Mouse (Mus musculus): ENCODE measurements at regions not wholly inside any gene's neighbourhood (a gene's known extent, or its start where the extent isn't known, plus 50 kb on each side); places are given as distances from the start of the nearest gene placed in this dataset.
A peak's percentile ranks its signal among the peaks of the same experiment; 100 is the strongest.

GRCm38 (mm10) chr4:48725660-48726348 lies 62.5 kb downstream of the Cavin4 start:
- DNase-seq (ENCODE audit: low spot score in 2 of 2): no peak

- no peak for DNase-seq (ENCODE audit: low spot score in 2 of 2)
These were observed 63.1 kb downstream of the Cavin4 start for GRCm38 (mm10) chr4:48726349-48726835.

GRCm38 (mm10) chr4:48734854-48735564 lies 71.7 kb downstream of the Cavin4 start:
- no peak for DNase-seq (ENCODE audit: low spot score in 2 of 2)

GRCm38 (mm10) chr4:48746237-48746636 lies 82.9 kb downstream of the Cavin4 start:
- DNase-seq (ENCODE audit: low spot score in 2 of 2): no peak

GRCm38 (mm10) chr4:48749566-48749965 lies 86.3 kb downstream of the Cavin4 start:
- no peak for DNase-seq (ENCODE audit: low spot score in 2 of 2)

GRCm38 (mm10) chr4:48750087-48750486 lies 86.8 kb downstream of the Cavin4 start:
- no peak for DNase-seq (ENCODE audit: low spot score in 2 of 2)

- DNase-seq (ENCODE audit: low spot score in 2 of 2): no peak
These were observed 91.3 kb downstream of the Cavin4 start for GRCm38 (mm10) chr4:48754466-48755171.

- DNase-seq (ENCODE audit: low spot score in 2 of 2): no peak
These were observed 97.3 kb downstream of the Cavin4 start for GRCm38 (mm10) chr4:48760625-48761024.

- no peak for DNase-seq (ENCODE audit: low spot score in 2 of 2)
These were observed 103.1 kb downstream of the Cavin4 start for GRCm38 (mm10) chr4:48766458-48766857.

GRCm38 (mm10) chr4:48770403-48770953 lies 107.2 kb downstream of the Cavin4 start:
- DNase-seq (ENCODE audit: low spot score in 2 of 2): no peak

GRCm38 (mm10) chr4:48770954-48771665 lies 107.8 kb downstream of the Cavin4 start:
- DNase-seq (ENCODE audit: low spot score in 2 of 2): no peak

- no peak for DNase-seq (ENCODE audit: low spot score in 2 of 2)
These were observed 108.5 kb downstream of the Cavin4 start for GRCm38 (mm10) chr4:48771836-48772235.

- peak; percentile 18 to 69 for DNase-seq (ENCODE audit: low spot score in 2 of 2)
These were observed 116.0 kb downstream of the Cavin4 start for GRCm38 (mm10) chr4:48779202-48779905.

- no peak for DNase-seq (ENCODE audit: low spot score in 2 of 2)
These were observed 116.6 kb downstream of the Cavin4 start for GRCm38 (mm10) chr4:48779955-48780354.

- no peak for DNase-seq (ENCODE audit: low spot score in 2 of 2)
These were observed 117.8 kb downstream of the Cavin4 start for GRCm38 (mm10) chr4:48781099-48781498.

- DNase-seq (ENCODE audit: low spot score in 2 of 2): no peak
These were observed 119.4 kb downstream of the Cavin4 start for GRCm38 (mm10) chr4:48782686-48783085.

GRCm38 (mm10) chr4:48791096-48791495 lies 127.8 kb downstream of the Cavin4 start:
- DNase-seq (ENCODE audit: low spot score in 2 of 2): no peak

- DNase-seq (ENCODE audit: low spot score in 2 of 2): no peak
These were observed 140.5 kb downstream of the Cavin4 start for GRCm38 (mm10) chr4:48803777-48804176.

GRCm38 (mm10) chr4:48808571-48808970 lies 145.3 kb downstream of the Cavin4 start:
- DNase-seq (ENCODE audit: low spot score in 2 of 2): no peak

GRCm38 (mm10) chr4:48833718-48834117 lies 170.4 kb downstream of the Cavin4 start:
- DNase-seq (ENCODE audit: low spot score in 2 of 2): no peak

GRCm38 (mm10) chr4:48842777-48843214 lies 179.5 kb downstream of the Cavin4 start:
- no peak for DNase-seq (ENCODE audit: low spot score in 2 of 2)
